Mouse (Mus musculus) limb, embryonic 12.5 days (tissue): Measurements from ENCODE around the gene Drap1. TPM values are rescaled to one million over a fixed set of nuclear protein-coding genes. Genes with fewer than 3 reads are reported as not detected.

Source experiments
- ATAC-seq: fragments of 200-750 bp; cut with Nextera tagmentation; 2 replicates; pipeline ENCODE4 v1.8.0; 2017; ENCODE audit warnings: low read depth, moderate TSS enrichment; ENCODE audit not compliant: insufficient number of reproducible peaks, insufficient read depth, low FRiP score, low TSS enrichment
- H3K27ac ChIP-seq: fragments of 300-500 bp; sonication (generic); 2 replicates; pipeline ENCODE4 v1.5.1; 2016; ENCODE audit warnings: mild to moderate bottlenecking, moderate library complexity
- H3K27me3 ChIP-seq: fragments of 300-500 bp; sonication (generic); 2 replicates; pipeline ENCODE4 v1.6.1; 2016; ENCODE audit warnings: mild to moderate bottlenecking, moderate library complexity
- H3K36me3 ChIP-seq: fragments of 300-500 bp; sonication (generic); 2 replicates; pipeline ENCODE4 v1.6.1; 2016; ENCODE audit warnings: mild to moderate bottlenecking, moderate library complexity
- H3K4me1 ChIP-seq: fragments of 300-500 bp; sonication (generic); replicated peaks from 2 replicates; pipeline ENCODE4 v1.6.1; 2016
- H3K4me2 ChIP-seq: fragments of 300-500 bp; sonication (generic); 2 replicates; pipeline ENCODE4 v1.6.1; 2016; ENCODE audit warnings: mild to moderate bottlenecking, moderate library complexity
- H3K4me3 ChIP-seq: fragments of 300-500 bp; sonication (generic); replicated peaks from 2 replicates; pipeline ENCODE4 v1.5.1; 2016; ENCODE audit warnings: mild to moderate bottlenecking
- H3K9ac ChIP-seq: fragments of 300-500 bp; sonication (generic); replicated peaks from 2 replicates; pipeline ENCODE4 v1.6.1; 2016; ENCODE audit warnings: mild to moderate bottlenecking, moderate library complexity
- H3K9me3 ChIP-seq: fragments of 300-500 bp; sonication (generic); 2 replicates; pipeline ENCODE4 v1.6.1; 2016; ENCODE audit warnings: mild to moderate bottlenecking, moderate library complexity
- WGBS: fragments of 180-500 bp; shearing (Covaris S2); methylation state at CpG from one replicate; pipeline ENCODE4 v1.1.7; 2016; 5-methylcytosine and 5-hydroxymethylcytosine counted together
- polyA plus RNA-seq: library from polyadenylated mRNA; unstranded; fragments of >200 nt; fragmentation: Nextera tagmentation; extraction: Ambion mirVana; gene quantifications from 2 replicates; pipeline ENCODE4 v1.2.1, GENCODE M21; 2016

Drap1 gene
- 310 and 324 TPM in 2 replicates for polyA plus RNA-seq

- WGBS: under 1% methylated on average over 78 of the region's 87 CpGs
- ATAC-seq: peak; percentile 91
These were observed at the start of gene Drap1, which contains the start of gene AI837181 for GRCm38 (mm10) chr19:5424782-5425741. TSS of gene Drap1 (minus strand) at chr19:5424979. TSS of gene AI837181 (plus strand) at chr19:5425144.

DNA sequence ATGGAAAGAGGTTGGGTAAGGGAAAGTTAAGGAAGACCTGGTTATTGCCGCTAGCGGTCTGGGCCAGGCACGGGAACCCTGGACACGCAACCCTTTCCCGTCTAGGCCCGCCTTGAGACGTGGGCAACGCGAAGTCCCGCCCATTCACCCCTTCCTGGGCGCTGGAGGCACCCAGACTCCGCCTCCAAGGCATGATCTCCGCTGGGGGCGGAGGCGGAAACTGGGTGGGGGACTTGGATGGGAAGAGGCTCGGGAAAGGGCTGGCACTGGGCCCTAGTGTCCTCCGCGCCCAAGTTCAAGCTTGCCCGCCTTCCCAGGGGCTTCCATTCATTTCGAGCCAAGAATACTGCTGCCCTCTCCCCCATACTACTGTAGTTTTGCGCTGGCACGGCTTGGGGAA, 48.9 kb upstream of the Drap1 start, which contains the start of gene Efemp2:
Efemp2 (plus strand) TSS at position 235 of the 400 bp plus-strand sequence.
- 1% methylated on average over 22 of the region's 22 CpGs for WGBS
- peaks cover 27% of the 10 kb centered on the region for H3K36me3 ChIP-seq
- peak; percentile 32 for ATAC-seq
- peak within 1 kb of the TSS; percentile 76 for H3K4me3 ChIP-seq
- H3K4me2 ChIP-seq: peak within 1 kb of the TSS; percentile 79
- 0 out of 2 replicates have a peak, but pooled peaks cover 3% of the 10 kb centered on the region for H3K9me3 ChIP-seq
- H3K27ac ChIP-seq: peak within 1 kb of the TSS; percentile 94
- peak within 1 kb of the TSS; percentile 93 for H3K9ac ChIP-seq
- H3K4me1 ChIP-seq: peaks cover 25% of the 10 kb centered on the region
- no peaks in the 10 kb centered on the region for H3K27me3 ChIP-seq

More at GRCm38 (mm10) chr19:5424782-5425741, at the start of gene Drap1, which contains the start of gene AI837181:
- peak within 1 kb of the TSS; percentile 73 for H3K4me2 ChIP-seq
- H3K27me3 ChIP-seq: no peaks in the 10 kb centered on the region
- peaks cover 71% of the 10 kb centered on the region for H3K36me3 ChIP-seq
- peak within 1 kb of the TSS; percentile 95 for H3K9ac ChIP-seq
- H3K27ac ChIP-seq: peak within 1 kb of the TSS; percentile 90
- H3K4me1 ChIP-seq: peaks cover 27% of the 10 kb centered on the region
- H3K4me3 ChIP-seq: peak within 1 kb of the TSS; percentile 87
- no peaks in the 10 kb centered on the region for H3K9me3 ChIP-seq

- Histone ChIP-seq H3K36me3 (peaks cover 20% of the 10 kb centered on the region), H3K9me3 (0 out of 2 replicates have a peak, but pooled peaks cover 3% of the 10 kb centered on the region), H3K4me2 (0 out of 2 replicates have a peak overlapping the region, but pooled peaks have one; percentile 79), H3K27ac (peak overlapping the region; percentile 94; the same call in 1 of the 2 replicates), H3K4me3 (peak overlapping the region; percentile 76; the same call in 1 of the 2 replicates), H3K4me1 (peaks cover 25% of the 10 kb centered on the region), H3K9ac (no peak overlapping the region), H3K27me3 (no peaks in the 10 kb centered on the region)
- WGBS: 85% methylated on average over 3 of the region's 3 CpGs
- no peak for ATAC-seq
These were observed 48.1 kb upstream of the Drap1 start for GRCm38 (mm10) chr19:5472857-5473256.

GRCm38 (mm10) chr19:5471846-5472245, 47.1 kb upstream of the Drap1 start:
- no peak for ATAC-seq
- 51% methylated on average over 5 of the region's 5 CpGs for WGBS
- H3K9ac ChIP-seq: no peak overlapping the region

GRCm38 (mm10) chr19:5468374-5468773, 43.6 kb upstream of the Drap1 start, which contains the start of gene Ctsw:
TSS of gene Ctsw (minus strand) at chr19:5468507.
- 0 out of 2 replicates have a peak, but pooled peaks cover 3% of the 10 kb centered on the region for H3K9me3 ChIP-seq
- peaks cover 10% of the 10 kb centered on the region for H3K4me1 ChIP-seq
- H3K27me3 ChIP-seq: no peaks in the 10 kb centered on the region
- no peak within 1 kb of the TSS for H3K4me2 ChIP-seq
- H3K36me3 ChIP-seq: peaks cover 47% of the 10 kb centered on the region
- H3K9ac ChIP-seq: no peak within 1 kb of the TSS
- H3K4me3 ChIP-seq: no peak within 1 kb of the TSS
- 0 out of 2 replicates have a peak within 1 kb of the TSS, but pooled peaks have one; percentile 7 for H3K27ac ChIP-seq
- 57% methylated on average over 5 of the region's 5 CpGs for WGBS
- no peak for ATAC-seq

More at GRCm38 (mm10) chr19:5471846-5472245, 47.1 kb upstream of the Drap1 start:
- Histone ChIP-seq H3K4me3 (no peak overlapping the region), H3K27me3 (no peaks in the 10 kb centered on the region), H3K9me3 (0 out of 2 replicates have a peak, but pooled peaks cover 3% of the 10 kb centered on the region), H3K36me3 (peaks cover 20% of the 10 kb centered on the region), H3K4me1 (peaks cover 23% of the 10 kb centered on the region), H3K4me2 (no peak overlapping the region), H3K27ac (no peak overlapping the region)

DNA sequence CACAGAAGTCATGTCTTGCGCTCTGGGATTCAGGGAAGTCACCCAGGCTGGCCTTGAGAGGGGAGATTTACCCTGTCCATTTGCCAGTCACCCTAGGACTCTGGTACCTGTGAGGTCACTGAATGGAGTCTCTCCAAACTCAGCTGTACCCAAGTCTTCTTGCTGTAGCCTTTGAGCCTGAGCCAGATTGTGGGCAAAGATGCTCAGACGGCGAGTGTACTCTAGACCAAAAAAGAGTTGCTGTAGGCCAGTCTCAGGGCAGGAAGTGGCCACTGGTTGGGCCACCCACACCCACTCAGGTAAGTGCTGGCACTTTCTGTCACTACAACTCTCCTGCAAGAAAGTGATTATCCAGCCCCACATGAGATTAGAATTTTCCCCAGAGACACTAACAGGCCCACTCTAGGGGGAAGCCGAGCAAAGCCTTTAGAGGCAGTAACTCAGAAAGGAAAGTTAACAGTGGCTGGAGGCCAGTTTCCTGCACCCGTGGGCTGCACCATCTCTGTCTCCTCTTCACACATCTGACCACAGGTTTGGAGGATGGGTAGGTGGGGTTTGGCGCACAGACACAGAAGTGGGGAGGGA, 42.2 kb upstream of the Drap1 start:
- Histone ChIP-seq H3K27me3 (no peaks in the 10 kb centered on the region), H3K4me3 (no peak overlapping the region), H3K4me2 (no peak overlapping the region), H3K9ac (no peak overlapping the region), H3K9me3 (no peaks in the 10 kb centered on the region), H3K4me1 (peaks cover 10% of the 10 kb centered on the region), H3K36me3 (peaks cover 60% of the 10 kb centered on the region), H3K27ac (no peak overlapping the region)
- 89% methylated on average over 6 of the region's 6 CpGs for WGBS
- ATAC-seq: no peak

- Histone ChIP-seq H3K4me1 (peaks cover 19% of the 10 kb centered on the region), H3K27me3 (no peaks in the 10 kb centered on the region), H3K9ac (no peak overlapping the region), H3K27ac (no peak overlapping the region), H3K36me3 (peaks cover 60% of the 10 kb centered on the region), H3K4me3 (no peak overlapping the region), H3K9me3 (no peaks in the 10 kb centered on the region), H3K4me2 (no peak overlapping the region)
- no peak for ATAC-seq
- 95% methylated on average over 8 of the region's 8 CpGs for WGBS
These were observed 40.3 kb upstream of the Drap1 start for GRCm38 (mm10) chr19:5465037-5465436.

GRCm38 (mm10) chr19:5463791-5464562, 39.2 kb upstream of the Drap1 start:
- H3K27ac ChIP-seq: peak overlapping the region; percentile 66
- H3K27me3 ChIP-seq: no peaks in the 10 kb centered on the region
- H3K4me1 ChIP-seq: peaks cover 23% of the 10 kb centered on the region
- H3K9me3 ChIP-seq: no peaks in the 10 kb centered on the region
- ATAC-seq: no peak
- H3K36me3 ChIP-seq: peaks cover 60% of the 10 kb centered on the region
- peak overlapping the region; percentile 53 for H3K4me2 ChIP-seq
- H3K4me3 ChIP-seq: peak overlapping the region; percentile 28
- peak overlapping the region; percentile 57 for H3K9ac ChIP-seq
- WGBS: 48% methylated on average over 15 of the region's 15 CpGs

DNA sequence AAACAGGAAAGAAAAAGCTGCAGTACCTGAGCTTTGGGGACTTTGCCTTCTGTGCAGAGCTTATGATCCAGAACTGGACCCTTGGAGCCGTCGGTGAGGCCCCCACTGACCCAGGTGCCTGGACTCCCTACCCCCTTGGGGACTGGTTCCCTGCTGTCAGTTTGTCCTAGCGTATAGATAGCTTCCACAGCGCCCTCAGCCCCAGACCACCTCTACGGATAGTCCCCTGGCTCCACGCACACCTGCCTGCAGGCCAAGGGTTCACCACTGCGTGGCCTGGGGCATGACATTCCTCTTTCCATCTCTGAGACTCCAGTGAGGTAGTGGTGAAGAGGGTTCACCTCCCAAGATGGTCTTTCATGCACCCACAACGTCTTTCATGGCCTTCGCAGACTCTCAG, 38.4 kb upstream of the Drap1 start:
- 89% methylated on average over 9 of the region's 9 CpGs for WGBS
- H3K36me3 ChIP-seq: peaks cover 60% of the 10 kb centered on the region

DNA sequence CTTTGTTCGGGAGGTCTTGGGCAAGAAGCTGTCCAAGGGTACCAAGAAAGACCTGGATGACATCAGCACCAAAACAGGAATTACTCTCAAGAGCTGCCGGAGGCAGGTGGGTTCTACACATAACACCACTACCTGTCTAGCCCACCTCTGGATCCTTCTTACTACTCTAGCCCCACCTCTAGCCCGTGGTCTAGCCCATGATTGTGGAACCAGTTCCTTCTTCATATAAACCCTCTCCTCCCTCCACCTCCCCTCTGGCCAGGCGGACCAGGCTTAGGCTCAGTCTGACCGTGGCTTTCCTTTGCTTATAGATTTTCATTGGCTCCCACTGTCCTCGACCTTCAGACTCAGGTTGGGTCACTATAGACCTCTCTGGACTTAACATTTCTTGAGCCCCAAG, 36.6 kb upstream of the Drap1 start:
- H3K27ac ChIP-seq: no peak overlapping the region
- H3K9ac ChIP-seq: peak overlapping the region; percentile 80
- WGBS: 88% methylated on average over 6 of the region's 6 CpGs
- H3K4me1 ChIP-seq: peaks cover 33% of the 10 kb centered on the region
- no peak for ATAC-seq
- H3K4me2 ChIP-seq: peak overlapping the region; percentile 83
- peak overlapping the region; percentile 76 for H3K4me3 ChIP-seq
- no peaks in the 10 kb centered on the region for H3K27me3 ChIP-seq
- H3K9me3 ChIP-seq: no peaks in the 10 kb centered on the region
- peaks cover 43% of the 10 kb centered on the region for H3K36me3 ChIP-seq

More for the DNA sequence above, 38.4 kb upstream of the Drap1 start:
- ATAC-seq: no peak
- Histone ChIP-seq H3K27ac (0 out of 2 replicates have a peak overlapping the region, but pooled peaks have one; percentile 66), H3K4me3 (no peak overlapping the region), H3K4me1 (peaks cover 23% of the 10 kb centered on the region), H3K4me2 (no peak overlapping the region), H3K9ac (no peak overlapping the region), H3K27me3 (no peaks in the 10 kb centered on the region), H3K9me3 (no peaks in the 10 kb centered on the region)
